Mouse (Mus musculus) hindbrain, embryonic 12.5 days (tissue): ENCODE data around the gene Pkn3. TPM values are rescaled to one million over a fixed set of nuclear protein-coding genes. Genes with fewer than 3 reads are reported as not detected.

ENCODE experiments used
- ATAC-seq: fragments of 200-750 bp; cut with Nextera tagmentation; 2 replicates; pipeline ENCODE4 v1.8.0; 2017; ENCODE audit warnings: moderate TSS enrichment; ENCODE audit not compliant: low FRiP score
- H3K27ac ChIP-seq: fragments of 300-500 bp; sonication (generic); 2 replicates; pipeline ENCODE4 v1.5.1; 2016; ENCODE audit warnings: mild to moderate bottlenecking
- H3K27me3 ChIP-seq: fragments of 300-500 bp; sonication (generic); 2 replicates; pipeline ENCODE4 v1.6.1; 2016; ENCODE audit warnings: mild to moderate bottlenecking
- H3K36me3 ChIP-seq: fragments of 300-500 bp; sonication (generic); 2 replicates; pipeline ENCODE4 v1.6.1; 2016; ENCODE audit warnings: mild to moderate bottlenecking
- H3K4me1 ChIP-seq: fragments of 300-500 bp; sonication (generic); 2 replicates; pipeline ENCODE4 v1.6.1; 2016
- H3K4me2 ChIP-seq: fragments of 300-500 bp; sonication (generic); replicated peaks from 2 replicates; pipeline ENCODE4 v1.6.1; 2016; ENCODE audit warnings: mild to moderate bottlenecking
- H3K4me3 ChIP-seq: fragments of 300-500 bp; sonication (generic); 2 replicates; pipeline ENCODE4 v1.5.1; 2016; ENCODE audit warnings: mild to moderate bottlenecking
- H3K9ac ChIP-seq: fragments of 300-500 bp; sonication (generic); 2 replicates; pipeline ENCODE4 v1.6.1; 2016; ENCODE audit warnings: mild to moderate bottlenecking, moderate library complexity
- H3K9me3 ChIP-seq: fragments of 300-500 bp; sonication (generic); replicated peaks from 2 replicates; pipeline ENCODE4 v1.6.1; 2016; ENCODE audit warnings: mild to moderate bottlenecking
- WGBS: fragments of 180-500 bp; shearing (Covaris S2); methylation state at CpG from one replicate; pipeline ENCODE4 v1.1.7; 2016; 5-methylcytosine and 5-hydroxymethylcytosine counted together
- polyA plus RNA-seq: library from polyadenylated mRNA; unstranded; fragments of >200 nt; fragmentation: Nextera tagmentation; extraction: Ambion mirVana; gene quantifications from 2 replicates; pipeline ENCODE4 v1.2.1, GENCODE M21; 2016

The Pkn3 gene
- 7.0 and 7.2 TPM in 2 replicates for polyA plus RNA-seq

- H3K27me3 ChIP-seq, result no peaks in the 10 kb centered on the region
- H3K4me2 ChIP-seq, result peak within 1 kb of the TSS; percentile 78
- peaks cover 9% of the 10 kb centered on the region for H3K36me3 ChIP-seq
- peak within 1 kb of the TSS; percentile 50; the same call in 1 of the 2 replicates for H3K27ac ChIP-seq
- no peaks in the 10 kb centered on the region for H3K9me3 ChIP-seq
- WGBS, result under 1% methylated on average over 53 of the region's 53 CpGs
- H3K4me1 ChIP-seq, result peaks cover 17% of the 10 kb centered on the region
- peak within 1 kb of the TSS; percentile 61 for H3K9ac ChIP-seq
- peak; percentile 77 for ATAC-seq
- peak within 1 kb of the TSS; percentile 41 for H3K4me3 ChIP-seq
These were observed at the start of gene Pkn3 for GRCm38 (mm10) chr2:30077502-30078348. Gene Pkn3 (plus strand): TSS chr2:30077684.

DNA sequence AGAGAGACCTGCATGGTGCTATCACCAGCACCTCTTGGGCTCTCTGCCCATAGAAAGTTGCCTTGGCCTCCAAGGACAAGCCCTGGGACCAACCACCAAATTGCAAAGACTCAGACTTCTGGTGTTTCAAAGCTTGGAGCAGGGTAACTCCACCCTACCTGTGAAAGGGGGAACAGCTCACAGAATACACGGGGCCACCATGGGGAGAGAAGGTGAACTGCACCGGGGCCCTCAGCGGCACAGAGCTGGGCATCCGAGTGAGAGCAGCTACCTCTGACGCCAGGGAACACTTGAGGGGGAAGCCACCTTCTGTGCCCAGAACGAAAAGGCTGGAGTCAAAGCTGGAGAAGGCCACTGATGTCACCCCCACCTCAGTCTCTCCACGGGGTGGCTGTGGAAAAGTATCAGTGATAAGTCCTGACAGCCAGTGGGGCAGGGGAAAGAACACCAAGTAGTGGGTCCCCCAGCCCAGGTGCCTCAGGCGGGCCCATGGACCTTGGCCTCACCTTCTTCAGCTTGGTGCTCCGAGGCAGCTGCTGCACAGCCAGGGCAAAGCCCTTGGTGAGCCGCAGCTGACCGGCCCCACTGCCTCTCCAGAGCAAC, 45.1 kb upstream of the Pkn3 start:
- Histone ChIP-seq H3K36me3 (peaks cover 80% of the 10 kb centered on the region), H3K4me3 (no peak overlapping the region), H3K9me3 (no peaks in the 10 kb centered on the region), H3K4me2 (no peak overlapping the region), H3K27me3 (no peaks in the 10 kb centered on the region), H3K4me1 (no peaks in the 10 kb centered on the region), H3K9ac (no peak overlapping the region), H3K27ac (no peak overlapping the region)
- WGBS, result 70% methylated on average over 11 of the region's 11 CpGs
- no peak for ATAC-seq

DNA sequence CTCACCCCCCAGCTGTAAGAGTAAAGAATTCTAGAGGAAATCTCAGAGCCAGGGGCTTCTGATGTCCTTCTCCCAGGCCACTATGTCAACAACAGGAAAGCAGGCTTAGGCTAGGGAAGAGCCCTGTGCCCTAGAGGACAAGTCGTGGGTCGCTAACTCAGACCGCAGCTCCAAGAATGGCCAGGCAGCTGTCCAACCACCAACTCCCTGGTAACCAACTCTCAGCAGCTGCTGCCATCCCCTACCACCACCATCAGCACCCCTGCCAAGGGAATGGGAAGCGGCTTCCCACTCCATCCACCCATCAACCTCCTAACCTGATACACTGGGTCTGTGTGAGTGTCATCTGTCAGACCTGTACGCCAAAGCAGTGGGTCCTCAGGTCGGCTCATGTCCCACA, 44.5 kb upstream of the Pkn3 start:
- no peaks in the 10 kb centered on the region for H3K27me3 ChIP-seq
- H3K9ac ChIP-seq, result no peak overlapping the region
- H3K4me1 ChIP-seq, result no peaks in the 10 kb centered on the region
- peaks cover 80% of the 10 kb centered on the region for H3K36me3 ChIP-seq
- H3K27ac ChIP-seq, result no peak overlapping the region
- H3K4me2 ChIP-seq, result no peak overlapping the region
- H3K9me3 ChIP-seq, result no peaks in the 10 kb centered on the region
- ATAC-seq, result no peak
- no peak overlapping the region for H3K4me3 ChIP-seq
- 83% methylated on average over 6 of the region's 6 CpGs for whole genome bisulfite sequencing

GRCm38 (mm10) chr2:30037762-30038161, 39.7 kb upstream of the Pkn3 start:
- H3K4me1 ChIP-seq, result no peaks in the 10 kb centered on the region
- no peak for ATAC-seq
- peaks cover 39% of the 10 kb centered on the region for H3K36me3 ChIP-seq
- H3K9me3 ChIP-seq, result no peaks in the 10 kb centered on the region
- no peak overlapping the region for H3K9ac ChIP-seq
- H3K4me2 ChIP-seq, result no peak overlapping the region
- no peaks in the 10 kb centered on the region for H3K27me3 ChIP-seq
- H3K4me3 ChIP-seq, result no peak overlapping the region
- WGBS, result 97% methylated on average over 2 of the region's 2 CpGs
- H3K27ac ChIP-seq, result no peak overlapping the region

DNA sequence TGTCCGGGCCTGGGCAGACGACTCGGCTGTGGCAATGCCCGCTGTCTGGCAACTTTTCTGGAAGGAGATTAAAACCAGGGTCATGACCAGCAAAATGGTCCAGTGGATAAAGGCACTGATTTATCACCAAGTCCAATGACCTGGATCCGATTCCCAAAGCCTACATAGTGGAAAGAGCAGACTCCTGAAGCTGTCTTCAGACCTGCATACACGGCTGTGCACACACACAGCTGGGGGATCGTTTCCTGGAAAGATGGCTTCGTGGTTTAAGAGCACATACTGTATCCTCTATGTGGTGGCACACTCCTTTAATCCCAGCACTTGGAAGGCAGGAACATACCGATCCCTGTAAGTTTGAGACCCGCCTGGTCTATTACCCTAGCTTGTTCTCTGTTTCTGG, 39.1 kb upstream of the Pkn3 start:
- Histone ChIP-seq H3K4me2 (no peak overlapping the region), H3K9me3 (no peaks in the 10 kb centered on the region), H3K4me3 (no peak overlapping the region), H3K4me1 (no peaks in the 10 kb centered on the region), H3K9ac (no peak overlapping the region), H3K27ac (no peak overlapping the region), H3K27me3 (no peaks in the 10 kb centered on the region), H3K36me3 (peaks cover 33% of the 10 kb centered on the region)
- no peak for ATAC-seq
- WGBS, result 95% methylated on average over 10 of the region's 10 CpGs

DNA sequence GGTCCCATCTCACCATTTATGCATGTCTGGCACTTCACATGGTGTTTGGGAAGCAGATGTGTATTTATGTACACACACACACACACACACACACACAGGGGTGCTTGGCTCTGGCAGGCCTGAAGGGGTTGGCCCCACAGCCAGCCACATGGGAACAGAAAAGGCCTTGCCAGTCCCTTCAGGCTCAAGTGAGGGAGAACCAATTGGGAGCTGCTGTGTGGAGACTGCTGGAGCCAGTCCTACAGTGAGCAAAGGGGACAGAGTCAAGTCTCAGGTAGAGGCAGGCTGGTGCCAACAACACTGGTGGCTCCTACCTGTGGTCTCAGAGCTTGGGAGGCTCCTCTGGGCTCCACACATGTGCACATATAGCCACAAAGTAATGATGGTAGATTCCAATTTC, 37.8 kb upstream of the Pkn3 start:
- Histone ChIP-seq H3K27ac (no peak overlapping the region), H3K4me2 (no peak overlapping the region), H3K9me3 (no peaks in the 10 kb centered on the region), H3K27me3 (no peaks in the 10 kb centered on the region), H3K4me3 (no peak overlapping the region), H3K4me1 (no peaks in the 10 kb centered on the region), H3K36me3 (peaks cover 25% of the 10 kb centered on the region), H3K9ac (no peak overlapping the region)
- no peak for ATAC-seq

GRCm38 (mm10) chr2:30042445-30042844, 35.0 kb upstream of the Pkn3 start:
- peaks cover 21% of the 10 kb centered on the region for H3K36me3 ChIP-seq
- no peaks in the 10 kb centered on the region for H3K9me3 ChIP-seq
- no peaks in the 10 kb centered on the region for H3K27me3 ChIP-seq
- ATAC-seq, result no peak
- no peaks in the 10 kb centered on the region; the same call in 1 of the 2 replicates for H3K4me1 ChIP-seq
- no peak overlapping the region for H3K4me2 ChIP-seq
- WGBS, result 6% methylated on average over 4 of the region's 4 CpGs
- no peak overlapping the region for H3K27ac ChIP-seq
- H3K9ac ChIP-seq, result no peak overlapping the region
- no peak overlapping the region for H3K4me3 ChIP-seq

- Histone ChIP-seq H3K9me3 (no peaks in the 10 kb centered on the region), H3K27ac (no peak overlapping the region), H3K9ac (no peak overlapping the region), H3K27me3 (no peaks in the 10 kb centered on the region), H3K4me1 (peaks cover 5% of the 10 kb centered on the region; the same call in 1 of the 2 replicates), H3K4me3 (no peak overlapping the region), H3K36me3 (peaks cover 13% of the 10 kb centered on the region), H3K4me2 (no peak overlapping the region)
- ATAC-seq, result no peak
- WGBS, result 89% methylated on average over 5 of the region's 5 CpGs
These were observed 32.9 kb upstream of the Pkn3 start for GRCm38 (mm10) chr2:30044550-30044949.

GRCm38 (mm10) chr2:30047127-30047526, 30.4 kb upstream of the Pkn3 start:
- H3K9me3 ChIP-seq, result no peaks in the 10 kb centered on the region

DNA sequence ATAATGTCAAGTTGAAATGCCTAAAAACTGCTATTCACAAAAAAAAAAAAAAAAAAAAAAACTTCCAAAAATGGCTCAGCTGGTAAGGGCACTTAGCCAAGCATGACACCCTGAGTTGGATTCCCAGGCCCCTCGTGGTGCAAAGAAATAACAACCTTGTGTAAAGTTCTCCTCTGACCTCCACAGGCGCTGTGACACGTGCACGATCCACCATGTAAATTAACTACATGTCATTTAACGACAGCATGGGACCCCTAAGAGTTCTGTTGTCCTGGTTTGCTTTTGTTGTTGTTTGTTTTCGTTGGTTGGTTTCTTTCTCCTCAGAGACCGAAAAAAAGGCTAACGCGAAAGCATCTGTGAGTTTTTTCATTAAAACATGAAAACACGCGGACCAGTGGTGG, 29.4 kb upstream of the Pkn3 start:
- peaks cover 5% of the 10 kb centered on the region; the same call in 1 of the 2 replicates for H3K4me1 ChIP-seq
- peak overlapping the region; percentile 95 for H3K27ac ChIP-seq
- peak overlapping the region; percentile 62 for H3K4me2 ChIP-seq
- WGBS, result 57% methylated on average over 11 of the region's 11 CpGs
- H3K9me3 ChIP-seq, result no peaks in the 10 kb centered on the region
- H3K9ac ChIP-seq, result peak overlapping the region; percentile 67; the same call in 1 of the 2 replicates
- peak; percentile 23; the same call in 1 of the 2 replicates for ATAC-seq
- no peaks in the 10 kb centered on the region for H3K27me3 ChIP-seq
- peak overlapping the region; percentile 62 for H3K4me3 ChIP-seq
- peaks cover 9% of the 10 kb centered on the region for H3K36me3 ChIP-seq

More at GRCm38 (mm10) chr2:30047127-30047526, 30.4 kb upstream of the Pkn3 start:
- H3K9ac ChIP-seq, result no peak overlapping the region
- peaks cover 5% of the 10 kb centered on the region; the same call in 1 of the 2 replicates for H3K4me1 ChIP-seq
- no peak overlapping the region for H3K4me2 ChIP-seq
- H3K36me3 ChIP-seq, result peaks cover 9% of the 10 kb centered on the region
- H3K4me3 ChIP-seq, result no peak overlapping the region
- 97% methylated on average over 6 of the region's 6 CpGs for WGBS
- no peak overlapping the region for H3K27ac ChIP-seq
- ATAC-seq, result no peak
- no peaks in the 10 kb centered on the region for H3K27me3 ChIP-seq

GRCm38 (mm10) chr2:30048699-30049388, 28.6 kb upstream of the Pkn3 start, which contains the start of gene Wdr34:
Gene Wdr34 (minus strand): TSS chr2:30048881.
- ATAC-seq, result peak; percentile 92

GRCm38 (mm10) chr2:30049831-30050230, 27.7 kb upstream of the Pkn3 start:
- peaks cover 5% of the 10 kb centered on the region; the same call in 1 of the 2 replicates for H3K4me1 ChIP-seq
- H3K4me3 ChIP-seq, result no peak overlapping the region
- H3K4me2 ChIP-seq, result no peak overlapping the region
- 93% methylated on average over 3 of the region's 3 CpGs for WGBS
- H3K9me3 ChIP-seq, result no peaks in the 10 kb centered on the region
- H3K9ac ChIP-seq, result no peak overlapping the region
- no peak overlapping the region for H3K27ac ChIP-seq
- no peak for ATAC-seq
- H3K27me3 ChIP-seq, result 0 out of 2 replicates have a peak, but pooled peaks cover 3% of the 10 kb centered on the region
- peaks cover 9% of the 10 kb centered on the region for H3K36me3 ChIP-seq

More at GRCm38 (mm10) chr2:30048699-30049388, 28.6 kb upstream of the Pkn3 start, which contains the start of gene Wdr34:
- peak within 1 kb of the TSS; percentile 67 for H3K9ac ChIP-seq
- 1% methylated on average over 54 of the region's 54 CpGs for WGBS
- peak within 1 kb of the TSS; percentile 62 for H3K4me2 ChIP-seq
- H3K9me3 ChIP-seq, result no peaks in the 10 kb centered on the region
- H3K4me3 ChIP-seq, result peak within 1 kb of the TSS; percentile 62
- 0 out of 2 replicates have a peak, but pooled peaks cover under 1% of the 10 kb centered on the region for H3K27me3 ChIP-seq
- peak within 1 kb of the TSS; percentile 95 for H3K27ac ChIP-seq
- H3K4me1 ChIP-seq, result peaks cover 5% of the 10 kb centered on the region; the same call in 1 of the 2 replicates
- peaks cover 9% of the 10 kb centered on the region for H3K36me3 ChIP-seq
